Comparison of ENCODE assay signal across 20 mouse cellular contexts in the genomic region with DNA sequence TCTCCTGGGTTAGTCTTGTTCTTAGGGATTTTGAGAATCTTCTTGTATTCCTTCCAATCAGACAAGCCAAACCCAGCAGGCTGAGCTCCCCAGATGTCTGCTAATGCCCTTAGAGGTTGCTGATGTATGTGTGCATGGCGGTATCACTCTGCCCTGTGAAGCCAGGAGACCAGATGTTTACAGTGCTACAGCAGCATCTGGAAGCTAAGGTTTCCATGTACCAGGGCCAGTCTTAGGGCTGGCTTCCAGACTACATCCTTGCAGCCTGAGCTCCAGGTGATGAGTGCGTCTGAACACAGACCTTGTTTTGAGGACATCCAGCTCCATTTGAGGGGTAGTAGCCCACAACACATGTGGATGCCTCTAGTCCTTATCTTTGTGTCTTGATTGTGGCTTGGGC.
"Had no signal": no experiment of that assay in that cellular context is flagged by ENCODE, and none has a peak within 500 bp of the region (broad histone marks: within the 10 kb centered on the region; RNA-seq: fewer than 3 reads in every experiment).

No protein-coding gene starts in this region.

- H3K36me3 ChIP-seq: heart, embryonic 10.5 days; heart, embryonic 12.5 days; hindbrain, embryonic 13.5 days; hindbrain, embryonic 15.5 days; limb, embryonic 15.5 days; liver, embryonic 12.5 days had no signal

- H3K4me1 ChIP-seq: hindbrain, embryonic 13.5 days; hindbrain, embryonic 15.5 days; liver, embryonic 12.5 days had no signal

- H3K9me3 ChIP-seq: heart, embryonic 10.5 days; heart, embryonic 12.5 days; hindbrain, embryonic 13.5 days; hindbrain, embryonic 15.5 days; limb, embryonic 15.5 days; liver, embryonic 12.5 days had no signal

- H3K4me2 ChIP-seq: heart, embryonic 12.5 days; hindbrain, embryonic 13.5 days; hindbrain, embryonic 15.5 days; limb, embryonic 15.5 days; liver, embryonic 12.5 days had no signal

- H3K9ac ChIP-seq: forebrain, postnatal 0 days; heart, embryonic 12.5 days; hindbrain, embryonic 13.5 days; hindbrain, embryonic 15.5 days; limb, embryonic 15.5 days; liver, embryonic 12.5 days; liver, embryonic 14.5 days had no signal

- DNase-seq: forebrain, postnatal 0 days; gastrocnemius, postnatal 14 days; gastrocnemius, postnatal 36 days; heart, adult 18-20 months; heart, postnatal 10 days; kidney, adult 18-20 months; kidney, adult 8-10 months; kidney, postnatal 10 days; kidney, postnatal 36 days; layer of hippocampus, adult 9-11 months; layer of hippocampus, postnatal 36 days had no signal

- H3K27ac ChIP-seq: heart, embryonic 10.5 days; hindbrain, embryonic 13.5 days; hindbrain, embryonic 15.5 days; hindbrain, postnatal 0 days; limb, embryonic 15.5 days; liver, embryonic 12.5 days; liver, embryonic 14.5 days had no signal

- H3K4me3 ChIP-seq: heart, embryonic 10.5 days; heart, embryonic 12.5 days; hindbrain, embryonic 13.5 days; hindbrain, embryonic 15.5 days; limb, embryonic 15.5 days; liver, embryonic 12.5 days had no signal

- ATAC-seq: hindbrain, postnatal 0 days; intestine, embryonic 16.5 days; liver, embryonic 12.5 days had no signal

- H3K27me3 ChIP-seq: heart, embryonic 12.5 days; hindbrain, embryonic 13.5 days; hindbrain, embryonic 15.5 days; limb, embryonic 15.5 days; liver, embryonic 12.5 days had no signal
